Mouse (Mus musculus) neural tube, embryonic 14.5 days (tissue): ENCODE measurements around the gene Fbxl16. TPM values are rescaled to one million over a fixed set of nuclear protein-coding genes. Genes with fewer than 3 reads are reported as not detected.

ENCODE experiments used
- ATAC-seq: fragments of 200-750 bp; cut with Nextera tagmentation; 2 replicates; pipeline ENCODE4 v1.8.0; 2017; ENCODE audit warnings: low read depth, mild to moderate bottlenecking, moderate TSS enrichment, moderate library complexity
- H3K27ac ChIP-seq: fragments of 300-500 bp; sonication (generic); 2 replicates; pipeline ENCODE4 v1.5.1; 2014; ENCODE audit warnings: low read depth, mild to moderate bottlenecking, control low read depth, low read length, moderate library complexity, mixed read lengths
- H3K27me3 ChIP-seq: fragments of 300-500 bp; sonication (generic); 2 replicates; pipeline ENCODE4 v1.6.1; 2014; ENCODE audit warnings: low read length; ENCODE audit not compliant: control insufficient read depth, insufficient read depth
- H3K36me3 ChIP-seq: fragments of 300-500 bp; sonication (generic); 2 replicates; pipeline ENCODE4 v1.6.1; 2014; ENCODE audit warnings: low read length, mixed read lengths; ENCODE audit not compliant: control insufficient read depth, insufficient read depth
- H3K4me1 ChIP-seq: fragments of 300-500 bp; sonication (generic); 2 replicates; pipeline ENCODE4 v1.6.1; 2014; ENCODE audit warnings: low read length; ENCODE audit not compliant: control insufficient read depth, insufficient read depth
- H3K4me2 ChIP-seq: fragments of 300-500 bp; sonication (generic); 2 replicates; pipeline ENCODE4 v1.6.1; 2014; ENCODE audit warnings: mild to moderate bottlenecking, low read depth, low read length, control low read depth
- H3K4me3 ChIP-seq: fragments of 300-500 bp; sonication (generic); 2 replicates; pipeline ENCODE4 v1.5.1; 2014; ENCODE audit warnings: low read depth, low read length, control low read depth, mixed read lengths
- H3K9ac ChIP-seq: fragments of 300-500 bp; sonication (generic); replicated peaks from 2 replicates; pipeline ENCODE4 v1.6.1; 2014; ENCODE audit warnings: low read depth, mild to moderate bottlenecking, control low read depth, low read length, mixed read lengths
- H3K9me3 ChIP-seq: fragments of 300-500 bp; sonication (generic); 2 replicates; pipeline ENCODE4 v1.6.1; 2016; ENCODE audit warnings: low read length; ENCODE audit not compliant: control insufficient read depth
- WGBS: fragments of 180-500 bp; shearing (Covaris S2); extraction: QIAGEN DNeasy Blood & Tissue Kit; methylation state at CpG from one replicate; pipeline ENCODE4 v1.1.7; 2014; 5-methylcytosine and 5-hydroxymethylcytosine counted together
- polyA plus RNA-seq: library from polyadenylated mRNA; unstranded; fragments of >200 nt; fragmentation: Nextera tagmentation; extraction: Ambion mirVana; gene quantifications from 2 replicates; pipeline ENCODE4 v1.2.1, GENCODE M21; 2014

The Fbxl16 gene
- polyA plus RNA-seq, 1 experiment from 2014 or later, result 39.4 TPM

DNA sequence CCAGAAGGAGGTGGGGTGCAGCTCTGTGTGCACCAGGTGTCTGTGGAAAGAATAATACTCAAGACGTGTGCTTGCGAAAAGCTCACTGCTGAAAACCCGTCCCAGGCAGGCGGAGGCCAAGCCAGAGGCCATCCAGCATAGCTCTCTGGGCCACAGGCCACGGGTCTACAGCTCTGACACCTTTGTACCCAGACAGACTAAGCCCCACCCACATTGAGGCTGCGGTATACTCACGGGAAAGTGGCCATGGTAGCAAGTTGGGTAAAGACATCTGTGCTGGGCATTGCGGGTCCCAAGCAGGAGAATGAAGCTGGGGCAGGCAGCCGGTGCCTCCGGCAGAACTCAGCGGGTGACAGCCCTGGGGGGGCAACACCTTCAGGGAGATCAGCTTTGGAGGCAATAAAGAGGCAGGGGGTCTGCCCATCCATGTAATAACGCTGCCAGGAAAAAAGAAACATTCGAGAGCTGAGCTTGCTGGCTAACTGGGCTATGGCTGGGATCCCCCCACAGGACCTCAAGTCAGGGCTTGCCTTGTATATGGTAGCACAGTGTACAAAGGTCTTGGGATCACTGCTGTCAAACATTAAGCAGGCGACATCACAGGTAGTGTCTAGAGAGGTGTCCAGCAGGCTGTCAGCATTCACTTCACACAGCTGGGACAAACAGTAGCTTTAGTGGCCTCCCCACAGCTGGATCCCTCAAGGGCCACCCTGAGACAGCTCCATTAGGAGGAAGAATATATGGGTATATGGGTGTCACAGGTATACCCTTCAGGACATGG lies 30.8 kb downstream of the Fbxl16 start:
- Histone ChIP-seq H3K4me1 (peaks cover 38% of the 10 kb centered on the region), H3K4me3 (no peak overlapping the region), H3K36me3 (peaks cover 28% of the 10 kb centered on the region), H3K9ac (no peak overlapping the region), H3K9me3 (no peaks in the 10 kb centered on the region), H3K27ac (no peak overlapping the region), H3K4me2 (no peak overlapping the region), H3K27me3 (no peaks in the 10 kb centered on the region)
- WGBS, result 85% methylated on average over 14 of the region's 14 CpGs
- ATAC-seq, result no peak

GRCm38 (mm10) chr17:25840519-25840918 lies 31.6 kb downstream of the Fbxl16 start:
- Histone ChIP-seq H3K36me3 (peaks cover 28% of the 10 kb centered on the region), H3K27me3 (no peaks in the 10 kb centered on the region), H3K4me1 (peaks cover 32% of the 10 kb centered on the region), H3K9me3 (no peaks in the 10 kb centered on the region), H3K9ac (no peak overlapping the region), H3K27ac (no peak overlapping the region), H3K4me2 (no peak overlapping the region), H3K4me3 (no peak overlapping the region)
- no peak for ATAC-seq
- 93% methylated on average over 6 of the region's 6 CpGs for WGBS

DNA sequence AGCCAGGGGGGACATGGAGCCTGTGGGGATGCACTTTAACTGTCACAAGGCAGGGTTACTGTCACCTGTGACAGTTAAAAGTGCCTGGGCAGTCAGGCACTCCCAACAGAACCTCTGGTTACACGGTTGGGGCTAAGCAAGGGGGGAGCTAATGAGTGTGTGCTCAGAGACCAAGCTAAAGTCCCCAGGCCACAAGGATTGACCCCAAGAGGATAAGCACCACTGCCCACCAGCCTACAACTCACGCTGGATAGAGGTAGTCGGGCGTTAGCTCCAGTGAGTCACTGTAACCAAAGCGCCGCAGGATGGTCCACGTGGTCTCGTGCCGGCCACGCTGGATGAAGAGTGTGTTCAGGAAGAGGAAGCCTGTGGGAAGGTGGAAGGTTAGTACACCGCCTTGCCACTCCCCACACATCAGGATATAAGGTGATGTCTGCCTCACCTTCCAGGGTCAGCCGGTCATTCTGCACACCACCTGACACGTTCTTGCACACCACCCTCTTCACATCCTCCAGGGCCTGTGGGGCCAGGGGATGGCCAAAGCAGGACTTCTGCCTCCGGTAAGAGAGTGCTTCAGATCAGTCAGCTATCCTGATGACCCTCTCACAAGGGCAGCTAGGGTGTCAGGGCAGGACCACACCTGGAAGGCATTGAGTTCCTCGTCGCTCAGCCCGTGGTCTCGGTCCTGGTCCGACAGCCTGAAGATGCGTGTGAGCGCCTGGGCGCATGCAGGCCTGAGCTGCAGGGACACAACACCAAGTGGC lies 32.4 kb downstream of the Fbxl16 start, which contains the start of gene Gm20683:
TSS of gene Gm20683 (minus strand) at position 647 of the 764 bp plus-strand sequence.
- Histone ChIP-seq H3K4me1 (peaks cover 24% of the 10 kb centered on the region), H3K9me3 (no peaks in the 10 kb centered on the region), H3K4me2 (no peak within 1 kb of the TSS), H3K27me3 (no peaks in the 10 kb centered on the region), H3K27ac (no peak within 1 kb of the TSS), H3K4me3 (no peak within 1 kb of the TSS), H3K9ac (no peak within 1 kb of the TSS), H3K36me3 (peaks cover 28% of the 10 kb centered on the region)
- WGBS, result 95% methylated on average over 22 of the region's 22 CpGs
- no peak for ATAC-seq

DNA sequence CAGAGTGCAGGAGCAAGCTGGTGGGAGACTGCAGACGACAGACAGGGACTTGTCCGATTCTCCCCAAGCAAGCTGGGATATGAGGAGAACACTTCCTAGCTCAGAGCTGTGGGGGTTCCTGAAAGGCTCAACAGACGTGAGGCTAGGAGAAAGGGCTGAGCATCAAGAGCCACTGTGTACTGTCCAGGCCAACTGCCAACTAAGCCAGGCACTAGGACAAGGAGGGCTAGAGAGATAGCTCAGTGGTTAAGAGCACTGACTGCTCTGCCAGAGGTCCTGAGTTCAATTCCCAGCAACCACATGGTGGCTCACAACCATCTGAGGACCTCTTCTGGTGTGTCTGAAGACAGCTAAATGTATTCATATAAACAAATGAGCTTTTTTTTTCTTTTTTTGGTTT lies 33.6 kb downstream of the Fbxl16 start:
- no peak overlapping the region for H3K9ac ChIP-seq
- no peak overlapping the region for H3K4me2 ChIP-seq
- no peaks in the 10 kb centered on the region for H3K27me3 ChIP-seq
- no peak for ATAC-seq
- peaks cover 32% of the 10 kb centered on the region for H3K36me3 ChIP-seq
- peaks cover 14% of the 10 kb centered on the region; the same call in 1 of the 2 replicates for H3K4me1 ChIP-seq
- H3K9me3 ChIP-seq, result no peaks in the 10 kb centered on the region
- no peak overlapping the region for H3K27ac ChIP-seq
- no peak overlapping the region for H3K4me3 ChIP-seq
- 90% methylated on average over 3 of the region's 3 CpGs for WGBS

DNA sequence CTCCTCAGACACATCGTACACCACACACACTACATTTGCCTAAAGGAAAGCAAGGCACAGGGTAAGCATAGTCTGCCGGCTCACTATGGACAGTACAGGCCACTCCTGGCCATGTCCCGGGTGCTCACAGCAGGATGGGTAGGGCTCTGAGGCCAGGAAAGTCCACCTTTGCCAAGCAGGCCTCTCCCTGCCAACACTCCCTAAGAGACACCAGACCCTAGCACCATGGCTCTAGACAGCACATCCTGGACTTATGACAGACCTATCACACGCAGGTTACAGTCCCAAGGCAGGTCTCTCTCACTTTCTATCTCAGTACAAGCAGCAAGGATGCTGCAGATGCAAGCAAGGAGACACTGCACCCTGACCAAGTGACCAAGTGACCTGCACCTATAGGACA lies 34.2 kb downstream of the Fbxl16 start:
- peaks cover 12% of the 10 kb centered on the region; the same call in 1 of the 2 replicates for H3K4me1 ChIP-seq
- H3K27ac ChIP-seq, result no peak overlapping the region
- peak overlapping the region; percentile 93; the same call in 1 of the 2 replicates for H3K4me2 ChIP-seq
- no peaks in the 10 kb centered on the region for H3K27me3 ChIP-seq
- peaks cover 34% of the 10 kb centered on the region for H3K36me3 ChIP-seq
- 95% methylated on average over 4 of the region's 4 CpGs for whole genome bisulfite sequencing
- no peaks in the 10 kb centered on the region for H3K9me3 ChIP-seq
- ATAC-seq, result no peak
- H3K4me3 ChIP-seq, result peak overlapping the region; percentile 81; the same call in 1 of the 2 replicates
- H3K9ac ChIP-seq, result no peak overlapping the region

DNA sequence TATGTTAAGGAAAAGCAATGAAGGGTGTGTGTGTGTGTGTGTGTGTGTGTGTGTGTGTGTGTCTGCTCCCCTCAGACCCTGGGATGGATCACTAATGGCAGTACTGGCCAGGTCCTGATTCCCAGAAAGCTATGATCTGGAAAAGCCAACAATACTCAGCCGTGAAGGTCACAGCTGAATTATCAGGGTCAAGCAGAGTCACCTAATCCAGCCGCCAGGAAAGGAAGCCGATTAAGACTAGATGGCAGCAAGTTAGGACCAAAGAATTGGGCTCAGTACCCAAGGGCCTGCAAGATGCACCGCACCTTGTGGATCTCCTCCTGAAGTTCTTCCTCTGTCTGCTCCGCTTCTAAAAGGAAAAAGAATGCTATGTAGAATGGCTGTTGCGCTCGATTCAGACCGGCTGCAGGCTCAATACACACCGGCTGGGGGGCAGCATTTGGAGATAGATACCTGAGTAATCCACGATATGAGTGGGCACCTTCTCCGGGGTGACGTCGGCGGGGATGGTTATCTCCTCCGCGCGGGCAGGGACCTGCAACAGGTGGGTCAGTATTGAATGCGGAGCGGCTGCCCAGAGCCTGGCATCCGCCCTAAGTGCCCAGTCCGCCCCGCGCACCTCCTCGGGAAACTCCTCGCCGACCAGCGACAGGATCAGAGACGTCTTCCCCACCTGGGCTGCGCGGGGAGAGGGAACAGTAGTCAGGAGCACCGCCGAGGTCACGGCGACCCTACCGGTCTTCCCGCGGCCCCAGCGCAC lies 34.9 kb downstream of the Fbxl16 start:
- Histone ChIP-seq H3K4me2 (peak overlapping the region; percentile 93), H3K27ac (peak overlapping the region; percentile 64), H3K27me3 (no peaks in the 10 kb centered on the region), H3K9me3 (no peaks in the 10 kb centered on the region), H3K4me3 (peak overlapping the region; percentile 81), H3K36me3 (peaks cover 34% of the 10 kb centered on the region), H3K4me1 (peaks cover 12% of the 10 kb centered on the region; the same call in 1 of the 2 replicates), H3K9ac (peak overlapping the region; percentile 67)
- WGBS, result 4% methylated on average over 38 of the region's 38 CpGs
- peak; percentile 42 for ATAC-seq

GRCm38 (mm10) chr17:25844396-25844901 lies 35.6 kb downstream of the Fbxl16 start, which contains the start of gene Rhot2:
TSS of gene Rhot2 (minus strand) at chr17:25844851.
- Histone ChIP-seq H3K27ac (peak within 1 kb of the TSS; percentile 64), H3K4me3 (peak within 1 kb of the TSS; percentile 81), H3K36me3 (peaks cover 32% of the 10 kb centered on the region), H3K4me1 (peaks cover 12% of the 10 kb centered on the region; the same call in 1 of the 2 replicates), H3K4me2 (peak within 1 kb of the TSS; percentile 93), H3K9ac (peak within 1 kb of the TSS; percentile 67), H3K9me3 (no peaks in the 10 kb centered on the region), H3K27me3 (no peaks in the 10 kb centered on the region)
- WGBS, result under 1% methylated on average over 21 of the region's 21 CpGs
- ATAC-seq, result peak; percentile 95

DNA sequence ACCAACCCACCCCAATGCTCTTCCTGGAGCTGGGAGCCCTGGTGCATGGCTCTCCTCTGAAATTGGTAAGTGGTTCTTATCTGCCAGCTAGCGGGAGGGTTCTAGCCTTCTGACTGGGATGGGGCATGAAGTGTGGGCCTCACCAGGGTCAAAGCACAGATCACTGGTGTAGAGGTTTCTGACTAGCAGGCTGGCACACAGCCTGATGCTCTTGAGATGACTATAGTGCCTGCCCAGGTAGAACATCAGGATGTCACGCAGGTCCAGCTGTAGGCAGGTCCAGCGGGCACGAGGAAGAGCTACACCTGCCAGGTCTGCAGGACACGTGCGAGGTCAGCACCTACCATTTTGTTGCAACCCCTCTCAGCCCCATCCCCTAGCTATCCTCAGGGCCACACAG lies 51.3 kb downstream of the Fbxl16 start:
- 95% methylated on average over 6 of the region's 6 CpGs for WGBS
- no peak overlapping the region for H3K4me3 ChIP-seq
- ATAC-seq, result no peak
- H3K27ac ChIP-seq, result no peak overlapping the region
- H3K9me3 ChIP-seq, result no peaks in the 10 kb centered on the region
- H3K4me1 ChIP-seq, result peaks cover 8% of the 10 kb centered on the region
- no peak overlapping the region for H3K4me2 ChIP-seq
- H3K36me3 ChIP-seq, result no peaks in the 10 kb centered on the region
- H3K9ac ChIP-seq, result no peak overlapping the region
- no peaks in the 10 kb centered on the region for H3K27me3 ChIP-seq
